Mouse (Mus musculus) lung, adult 18-20 months (tissue): Measurements from ENCODE around the gene Zfp92.
A peak's percentile ranks its signal among the peaks of the same experiment; 100 is the strongest.
"Not testable (repeated sequence)": the region's sequence is repeated elsewhere in the genome, so short reads cannot be mapped to it uniquely, and the experiment has no call there.

ENCODE experiments used
- DNase-seq, 2 experiments: peaks; one replicate each; pipeline ENCODE4 v3.0.0; 2022; ENCODE audit warnings: mixed read lengths in 2 of 2

Gene Zfp92

GRCm38 (mm10) chrX:73410880-73411517, at the start of gene Zfp92:
Zfp92 (plus strand) TSS chrX:73411096.
- no peak for DNase-seq

DNA sequence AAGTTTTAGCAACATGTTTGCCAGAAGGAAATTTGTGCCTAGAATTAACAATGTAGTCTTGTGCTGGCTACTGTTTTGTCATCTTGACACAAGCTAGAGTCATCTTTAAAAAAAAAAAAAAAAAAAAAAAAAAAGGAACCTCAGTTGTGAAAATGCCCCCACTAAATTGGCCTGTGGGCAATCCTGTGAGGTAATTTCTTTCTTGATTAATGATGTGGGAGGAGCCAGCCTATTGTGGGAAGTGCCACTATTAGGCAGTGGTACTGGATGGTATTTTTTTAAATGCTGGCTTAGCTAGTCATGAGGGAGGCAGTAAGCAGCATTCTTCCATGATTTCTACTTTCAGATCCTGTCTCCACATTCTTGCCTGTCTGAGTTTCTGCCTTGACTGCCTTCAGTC, 47.6 kb upstream of the Zfp92 start:
- DNase-seq = no peak

DNA sequence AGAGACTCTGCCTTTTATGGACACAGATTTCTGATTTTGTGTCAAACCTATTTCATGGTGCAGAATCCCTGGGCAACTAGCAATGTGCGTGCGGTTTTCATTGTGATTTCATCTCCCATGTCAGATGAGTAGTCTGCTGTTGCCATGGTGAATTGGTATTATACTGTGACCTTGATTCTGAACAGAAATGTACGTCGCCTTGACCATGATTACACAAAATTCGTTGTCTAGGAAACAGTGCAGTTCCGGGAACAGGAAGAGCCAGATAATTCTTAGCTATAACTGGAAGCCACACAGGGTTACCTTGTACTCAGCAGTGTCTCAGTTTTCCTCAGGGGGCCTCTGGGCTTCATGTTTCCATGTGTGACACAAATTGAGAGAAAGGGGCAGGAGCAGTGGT, 26.5 kb upstream of the Zfp92 start:
- no peak for DNase-seq

DNA sequence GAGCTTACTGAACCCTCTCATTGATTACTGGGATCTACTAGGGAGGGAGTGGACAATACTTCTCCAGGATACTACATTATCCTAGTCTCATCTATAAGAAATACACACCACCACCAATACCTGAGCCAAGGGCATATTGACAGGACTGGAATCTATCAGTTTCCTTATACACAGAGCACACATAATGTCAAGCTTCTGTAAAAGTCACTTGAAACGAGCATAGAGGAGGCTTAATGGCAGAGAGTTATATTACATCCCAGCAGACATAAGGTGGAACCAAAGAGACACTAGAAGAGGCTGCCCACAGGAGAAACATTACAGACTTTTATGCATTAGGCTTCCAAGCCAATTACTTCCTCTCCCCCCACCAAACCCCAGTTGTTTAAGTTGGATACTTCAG, 26.0 kb upstream of the Zfp92 start:
- DNase-seq = no peak

DNA sequence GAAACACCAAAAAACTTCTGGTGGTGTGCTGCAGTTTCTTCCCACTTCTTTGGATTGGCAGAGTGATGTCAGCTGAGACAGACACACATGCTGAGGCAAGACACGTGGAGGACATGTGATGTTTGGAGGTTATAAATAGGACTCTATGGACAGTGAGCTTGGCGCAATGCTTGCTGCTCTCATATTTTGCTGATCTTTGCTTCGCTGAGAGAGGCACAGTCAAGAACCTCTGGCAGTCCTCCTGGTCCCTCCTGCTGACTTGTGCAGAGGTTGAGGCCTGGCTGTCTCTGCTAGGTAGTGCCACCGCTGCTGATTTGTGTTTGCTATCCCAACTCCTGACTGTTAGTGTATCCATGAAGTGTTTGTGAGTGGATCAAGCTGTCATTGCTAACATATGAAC, 19.4 kb upstream of the Zfp92 start:
- no peak for DNase-seq

GRCm38 (mm10) chrX:73396446-73396845, 14.4 kb upstream of the Zfp92 start:
- no peak for DNase-seq

DNA sequence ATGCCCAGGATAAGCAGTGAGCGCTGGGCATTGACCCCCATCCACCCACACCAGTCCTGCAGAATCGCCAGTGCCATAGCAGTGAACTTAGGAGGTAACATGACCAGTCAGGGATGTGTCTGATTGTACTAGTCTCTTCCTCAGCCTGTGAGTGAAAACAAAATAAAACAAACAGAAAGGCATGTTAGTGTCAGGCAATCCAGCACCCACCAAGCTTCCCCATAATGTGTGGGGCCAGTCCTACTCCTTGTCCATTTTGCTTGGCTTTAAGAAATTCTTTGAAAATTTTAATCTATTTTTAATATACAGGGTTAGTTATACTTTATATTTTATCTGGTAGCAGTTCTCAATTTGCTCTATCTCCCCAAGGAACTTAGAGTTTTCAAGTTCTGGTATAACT, 12.3 kb upstream of the Zfp92 start, which contains the start of gene Gm18336:
TSS of gene Gm18336 (minus strand) at position 101 of the 400 bp plus-strand sequence.
- not testable (repeated sequence) for DNase-seq

DNA sequence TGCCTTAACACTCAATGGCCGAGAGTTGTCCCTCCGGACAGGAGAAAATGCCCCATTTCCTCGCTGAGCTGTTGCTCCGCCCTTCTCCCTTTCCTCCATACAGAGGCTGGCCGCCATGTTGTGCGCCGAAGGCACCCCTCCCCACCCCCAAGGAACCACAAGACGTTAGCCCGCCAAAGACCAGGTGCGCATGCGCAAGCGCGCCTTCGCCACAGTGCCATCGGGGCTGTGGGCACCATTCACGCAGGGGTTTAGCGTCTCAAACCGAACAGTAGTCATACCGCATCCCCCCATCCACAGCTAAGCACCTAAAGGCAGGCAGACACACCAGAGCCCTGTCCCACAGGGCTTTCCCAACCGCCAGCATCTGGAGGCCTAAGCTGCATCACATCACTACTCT, 9.9 kb upstream of the Zfp92 start:
- no peak for DNase-seq

DNA sequence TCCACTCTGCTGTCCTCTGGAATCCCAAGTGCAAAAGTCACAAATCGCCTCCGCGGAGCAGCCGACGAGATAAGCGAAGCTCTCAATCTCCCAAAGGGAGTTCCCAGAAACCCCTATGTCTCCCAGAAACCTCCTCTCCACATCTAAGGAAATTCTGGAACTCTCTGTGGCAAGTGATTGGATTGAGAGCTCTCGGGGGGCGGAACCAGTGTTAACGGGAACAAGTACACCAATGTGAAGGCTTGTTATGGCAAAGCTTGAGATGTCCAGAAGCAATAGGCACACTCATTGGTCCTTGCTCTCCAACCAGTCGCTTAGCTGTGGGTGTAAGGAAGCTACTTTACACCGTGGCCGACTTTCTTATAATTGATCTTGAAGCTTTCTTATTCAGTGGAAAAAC, 9.3 kb upstream of the Zfp92 start:
- DNase-seq = no peak

DNA sequence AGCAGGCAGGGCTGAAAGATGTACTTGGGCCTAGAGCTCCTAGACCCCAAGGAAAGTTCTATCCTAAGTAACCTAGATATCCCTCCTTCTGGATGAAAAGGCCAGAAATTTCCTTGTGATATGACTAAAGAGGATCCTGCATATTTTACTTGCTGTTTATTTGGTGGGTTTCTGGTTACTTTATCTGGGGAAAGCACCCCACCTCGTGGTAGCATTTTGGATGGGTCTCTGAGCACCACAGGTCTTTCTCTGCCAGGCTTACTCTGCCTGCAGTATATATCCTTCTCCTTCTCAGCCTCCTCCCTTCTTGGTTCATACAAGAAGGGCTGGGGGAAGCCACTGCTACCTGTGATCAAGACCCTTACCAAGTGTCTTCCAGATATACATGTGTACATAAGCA, 1.9 kb downstream of the Zfp92 start:
- no peak for DNase-seq

DNA sequence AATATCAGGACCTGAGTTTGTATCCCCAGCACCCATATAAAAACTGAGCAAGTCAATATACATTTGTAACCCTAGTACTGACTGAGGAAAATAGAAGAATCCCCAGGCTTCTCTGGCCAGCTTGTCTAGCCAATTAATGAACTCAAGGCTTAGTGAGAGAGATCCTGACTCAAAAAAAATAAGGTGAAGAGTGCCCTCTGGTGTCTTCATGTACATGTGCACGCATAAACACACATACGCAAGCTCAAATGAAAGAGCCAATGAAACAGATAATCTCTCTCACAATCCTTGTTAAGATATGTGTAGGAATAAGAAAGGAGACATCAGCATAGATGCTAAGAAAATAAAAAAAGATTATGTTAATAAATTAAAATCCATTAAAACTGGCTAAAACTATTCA, 19.1 kb downstream of the Zfp92 start:
- DNase-seq = no peak

DNA sequence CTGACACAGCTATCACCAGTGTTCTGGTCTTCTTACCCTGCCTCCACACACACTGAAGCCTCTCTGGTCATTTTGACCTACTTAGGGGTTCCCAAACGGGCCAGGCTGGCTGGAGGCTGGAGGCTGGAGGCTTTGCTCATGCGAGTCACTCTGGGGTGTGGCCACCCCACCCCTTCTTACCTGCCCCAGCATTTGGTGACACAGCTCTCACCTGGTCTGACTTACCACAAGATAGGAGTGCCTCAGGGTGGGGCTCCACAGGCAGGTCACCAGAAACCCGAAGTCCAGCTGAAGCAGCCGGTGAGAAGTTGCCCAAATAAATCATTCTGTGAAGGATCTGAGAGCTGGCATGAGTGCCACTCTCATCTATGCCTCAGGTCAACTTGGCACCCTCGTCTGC, 22.0 kb downstream of the Zfp92 start:
- DNase-seq = peak; percentile 23 to 55

DNA sequence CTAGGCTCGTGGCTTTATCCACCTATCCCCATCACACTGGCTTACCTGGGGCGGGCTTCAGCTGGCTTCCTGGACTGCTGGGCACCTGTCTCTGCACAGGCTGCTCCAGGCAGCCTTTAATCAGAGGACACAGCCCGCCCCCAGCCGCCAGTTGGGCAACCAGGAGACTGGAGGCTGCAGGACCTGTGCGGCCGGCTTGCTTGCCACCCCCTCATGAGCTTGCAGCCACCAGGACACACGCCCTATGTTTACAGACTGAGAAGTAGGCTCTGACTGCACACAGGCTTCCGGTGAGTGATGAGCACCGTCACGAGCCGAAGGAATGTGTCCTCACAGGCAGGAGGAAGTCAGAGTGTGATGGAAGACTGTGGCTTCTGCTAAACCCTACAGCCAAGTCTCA, 24.4 kb downstream of the Zfp92 start, which contains the start of gene Trex2:
TSS of gene Trex2 (minus strand) at position 93 of the 400 bp plus-strand sequence.
- DNase-seq = peak; percentile 12 to 48

- no peak for DNase-seq
Measured at GRCm38 (mm10) chrX:73441428-73441827, 30.5 kb downstream of the Zfp92 start.

DNA sequence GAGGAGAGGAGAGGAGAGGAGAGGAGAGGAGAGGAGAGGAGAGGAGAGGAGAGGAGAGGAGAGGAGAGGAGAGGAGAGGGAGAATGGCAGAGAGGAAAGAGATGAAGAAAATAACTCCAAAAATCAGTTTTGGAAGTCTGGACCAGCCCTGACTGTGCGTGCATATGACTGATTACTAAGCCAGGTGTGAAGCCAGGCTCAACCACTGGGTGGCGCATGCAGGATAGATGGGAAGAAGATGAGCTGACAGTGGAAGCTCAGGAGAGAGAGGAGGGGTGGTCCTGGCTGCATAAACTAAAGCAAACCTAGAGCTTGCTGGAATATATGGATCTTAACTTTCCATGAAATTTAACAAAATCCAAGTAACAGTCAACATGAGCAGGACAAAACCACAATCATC, 41.1 kb downstream of the Zfp92 start:
- peak; percentile 26 to 54 for DNase-seq

- peak; percentile 96 for DNase-seq
Measured at GRCm38 (mm10) chrX:73458877-73459392, 48.0 kb downstream of the Zfp92 start, which contains the start of gene Haus7. Haus7 (minus strand) TSS chrX:73459044.

DNA sequence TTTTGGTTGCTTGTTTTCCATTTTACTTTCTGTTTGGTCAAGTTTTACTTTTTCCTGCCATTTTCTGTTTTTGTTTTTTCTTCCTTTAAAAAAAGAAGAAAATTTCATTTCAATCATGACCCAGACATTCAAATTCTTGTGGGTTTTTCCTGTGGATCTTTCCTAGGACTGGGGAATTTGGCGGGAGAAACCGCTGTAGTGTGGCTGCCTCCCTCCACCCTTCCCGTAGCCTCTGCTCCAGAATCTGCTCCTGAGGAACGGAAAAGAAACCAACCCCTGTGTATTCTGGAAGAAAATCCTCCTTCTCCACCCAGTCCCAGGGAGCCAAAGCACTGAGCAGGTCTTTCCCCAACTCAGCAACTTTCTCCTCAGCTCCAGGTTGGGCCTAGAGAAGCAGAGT, 49.9 kb downstream of the Zfp92 start:
- DNase-seq = no peak

- DNase-seq = peak; percentile 54 to 59
Measured at GRCm38 (mm10) chrX:73465483-73466186, 54.7 kb downstream of the Zfp92 start.

GRCm38 (mm10) chrX:73467446-73468241, 56.7 kb downstream of the Zfp92 start:
- no peak for DNase-seq

DNA sequence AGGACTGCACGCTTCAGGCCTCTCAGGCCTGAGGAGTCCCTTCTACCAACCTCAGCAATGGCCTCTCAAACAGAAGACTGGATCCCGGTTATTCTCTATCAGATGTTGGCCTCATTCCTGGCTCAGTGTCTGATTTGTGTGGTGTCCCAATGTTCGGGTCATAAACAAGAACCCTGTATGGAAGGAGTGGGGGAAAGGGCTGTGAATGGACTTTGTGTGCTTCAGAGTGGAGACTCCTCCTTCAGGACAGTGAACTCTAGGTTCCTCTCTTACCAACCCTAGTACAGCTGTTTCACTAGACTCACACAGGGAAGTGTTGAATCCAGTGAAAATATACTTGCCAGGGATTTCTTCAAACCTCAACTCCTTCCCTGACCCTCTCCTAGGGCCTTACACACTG, 57.4 kb downstream of the Zfp92 start:
- no peak for DNase-seq

DNA sequence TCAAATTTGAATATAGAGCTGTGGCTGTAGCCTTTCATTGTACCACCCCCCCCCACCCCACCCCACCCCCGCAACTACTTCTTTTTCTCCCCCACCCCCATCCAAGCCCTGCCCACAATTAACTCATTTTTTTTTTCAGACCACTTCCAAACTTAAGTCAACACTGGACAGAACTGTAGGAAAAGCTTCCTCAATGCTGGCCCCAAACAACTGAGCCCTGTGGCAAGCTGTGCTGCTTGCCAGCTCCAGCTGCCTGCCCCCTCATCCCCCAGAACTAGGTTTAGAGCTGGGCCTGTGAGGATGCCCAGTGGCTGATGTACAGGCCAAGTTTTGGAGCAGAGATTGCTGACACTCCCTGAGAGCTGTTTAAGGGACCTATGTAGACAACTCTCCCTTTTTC, 57.9 kb downstream of the Zfp92 start:
- DNase-seq = no peak

DNA sequence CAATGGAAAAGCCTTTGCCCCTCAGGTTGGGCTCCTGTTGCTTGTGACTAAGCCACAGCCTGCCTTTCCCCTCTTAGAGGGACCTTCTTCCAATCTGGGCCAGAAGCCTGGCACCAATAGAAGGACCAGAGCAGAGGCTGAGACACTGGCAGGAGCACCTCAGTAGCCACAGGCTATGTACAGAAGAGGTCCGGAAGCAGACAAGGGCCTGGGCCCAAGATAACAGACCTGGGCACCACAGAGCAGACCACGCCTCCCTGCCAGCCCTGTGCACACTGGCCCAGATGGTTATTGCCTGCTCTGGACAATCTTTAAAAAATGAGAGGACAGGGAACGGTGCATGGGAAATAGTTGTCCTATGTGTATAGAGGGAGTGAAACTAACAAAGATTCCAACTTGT, 60.9 kb downstream of the Zfp92 start:
- DNase-seq = no peak
